Mouse (Mus musculus): ENCODE measurements at regions not wholly inside any gene's neighbourhood (a gene's known extent, or its start where the extent isn't known, plus 50 kb on each side); places are given as distances from the start of the nearest gene placed in this dataset.

- TF ChIP-seq CTCF (IDR thresholded peaks at IDR 0.05; ENCODE audit: low read depth): no peak
- no peak for TF ChIP-seq EP300 (IDR thresholded peaks at IDR 0.05; ENCODE audit: low read depth)
Measured at GRCm38 (mm10) chr1:190443234-190443633, 272.7 kb upstream of the Prox1 start.

All from liver, postnatal 0 days (tissue).